Mouse (Mus musculus) brain, adult 2 months (tissue): Measurements from ENCODE around the gene Dcst1.

Source experiments
- DNase-seq: peaks from one replicate; pipeline ENCODE4 v3.0.0; 2011; ENCODE audit warnings: low read depth, low spot score

Gene Dcst1

GRCm38 (mm10) chr3:89365153-89365485 is at the start of gene Dcst1:
Dcst1 (minus strand) TSS chr3:89365253.
- no peak for DNase-seq

GRCm38 (mm10) chr3:89411490-89412393 is 46.7 kb upstream of the Dcst1 start, which contains the start of gene Flad1:
Flad1 (minus strand) TSS chr3:89411870.
- peak; percentile 100 for DNase-seq

- no peak for DNase-seq
Measured at GRCm38 (mm10) chr3:89410864-89411263, 45.8 kb upstream of the Dcst1 start.

GRCm38 (mm10) chr3:89409701-89410100 is 44.6 kb upstream of the Dcst1 start:
- DNase-seq: no peak

GRCm38 (mm10) chr3:89408448-89408847 is 43.4 kb upstream of the Dcst1 start:
- no peak for DNase-seq

- DNase-seq: peak; percentile 55
Measured at GRCm38 (mm10) chr3:89406887-89407286, 41.8 kb upstream of the Dcst1 start.

- no peak for DNase-seq
Measured at GRCm38 (mm10) chr3:89402693-89403092, 37.6 kb upstream of the Dcst1 start, which contains the start of gene Lenep. Lenep (minus strand) TSS chr3:89402793.

- DNase-seq: no peak
Measured at GRCm38 (mm10) chr3:89401329-89401728, 36.3 kb upstream of the Dcst1 start.

GRCm38 (mm10) chr3:89396654-89397005 is 31.6 kb upstream of the Dcst1 start:
- DNase-seq: no peak

- peak; percentile 83 for DNase-seq
Measured at GRCm38 (mm10) chr3:89395806-89396653, 31.0 kb upstream of the Dcst1 start.

- DNase-seq: no peak
Measured at GRCm38 (mm10) chr3:89395419-89395805, 30.4 kb upstream of the Dcst1 start.

GRCm38 (mm10) chr3:89394894-89395256 is 29.8 kb upstream of the Dcst1 start:
- peak; percentile 94 for DNase-seq

GRCm38 (mm10) chr3:89394006-89394893 is 29.2 kb upstream of the Dcst1 start, which contains the start of gene Zbtb7b:
Zbtb7b (minus strand) TSS chr3:89394776.
- peak; percentile 90 for DNase-seq

GRCm38 (mm10) chr3:89393605-89394004 is 28.6 kb upstream of the Dcst1 start:
- peak; percentile 99 for DNase-seq

GRCm38 (mm10) chr3:89392871-89393311 is 27.8 kb upstream of the Dcst1 start:
- no peak for DNase-seq

GRCm38 (mm10) chr3:89391663-89392511 is 26.8 kb upstream of the Dcst1 start:
- peak; percentile 79 for DNase-seq

- DNase-seq: peak; percentile 62
Measured at GRCm38 (mm10) chr3:89390699-89391662, 25.9 kb upstream of the Dcst1 start.

- DNase-seq: peak; percentile 45
Measured at GRCm38 (mm10) chr3:89390111-89390515, 25.1 kb upstream of the Dcst1 start.
